Mouse (Mus musculus) liver, embryonic 14.5 days (tissue): ENCODE measurements at regions not wholly inside any gene's neighbourhood (a gene's known extent, or its start where the extent isn't known, plus 50 kb on each side); places are given as distances from the start of the nearest gene placed in this dataset.

Experiments used
- CTCF ChIP-seq: IDR thresholded peaks from 2 replicates; pipeline ENCODE4 v1.5.1; 2016; ENCODE audit warnings: antibody characterized with exemption, low read depth, control low read depth
- EP300 ChIP-seq: IDR thresholded peaks from 2 replicates; pipeline ENCODE4 v1.6.1; 2016; ENCODE audit warnings: antibody characterized with exemption, low read depth

GRCm38 (mm10) chr3:134427633-134428032 is 191.3 kb downstream of the Cxxc4 start:
- TF ChIP-seq CTCF (no peak), EP300 (no peak)
